Mouse (Mus musculus) E14TG2a.4 (cell line): ENCODE results near the gene Hmg20a.

Experiments used
- CTCF ChIP-seq: conservative IDR thresholded peaks from 2 replicates; pipeline ENCODE4 v1.5.1; 2014; ENCODE audit warnings: low read length
- NANOG ChIP-seq: IDR thresholded peaks from 2 replicates; pipeline ENCODE4 v1.6.1; 2014; ENCODE audit warnings: borderline replicate concordance, low read length, mixed read lengths
- POU5F1 ChIP-seq: IDR thresholded peaks from 2 replicates; pipeline ENCODE4 v1.6.1; 2014; ENCODE audit warnings: low read length, borderline replicate concordance

DNA sequence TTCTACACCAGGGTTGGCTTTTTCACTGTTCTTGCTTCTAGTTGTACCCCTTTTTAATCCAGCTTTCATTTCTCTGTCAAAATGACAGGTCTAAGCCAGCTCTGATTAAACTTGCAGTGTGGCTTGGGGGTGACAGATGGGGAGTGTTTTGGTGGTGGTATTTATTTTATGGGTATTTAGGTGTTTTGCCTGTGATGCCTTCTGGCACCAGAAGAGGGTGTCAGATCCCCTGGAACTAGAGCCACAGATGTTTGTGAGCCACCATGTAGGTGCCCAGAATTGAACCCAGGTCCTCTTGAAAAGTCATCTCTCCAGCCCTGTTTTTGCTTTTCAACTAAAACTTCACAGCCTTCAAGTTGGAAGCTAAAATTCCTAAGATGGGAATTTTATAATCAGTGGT, 4.1 kb upstream of the Hmg20a start:
- TF ChIP-seq CTCF (peak; percentile 33), NANOG (no peak), POU5F1 (no peak)
